Mouse (Mus musculus) neutrophil, adult 65 days (primary cell): ENCODE measurements around the gene Eif2b2. TPM values are rescaled to one million over a fixed set of nuclear protein-coding genes. Genes with fewer than 3 reads are reported as not detected.

ENCODE experiments used
- total RNA-seq: library from RNA; stranded (reverse); gene quantifications from 2 replicates; pipeline ENCODE4 v1.2.4, GENCODE M21; 2023

Gene Eif2b2
- 85.0 and 86.4 TPM in 2 replicates for total RNA-seq

DNA sequence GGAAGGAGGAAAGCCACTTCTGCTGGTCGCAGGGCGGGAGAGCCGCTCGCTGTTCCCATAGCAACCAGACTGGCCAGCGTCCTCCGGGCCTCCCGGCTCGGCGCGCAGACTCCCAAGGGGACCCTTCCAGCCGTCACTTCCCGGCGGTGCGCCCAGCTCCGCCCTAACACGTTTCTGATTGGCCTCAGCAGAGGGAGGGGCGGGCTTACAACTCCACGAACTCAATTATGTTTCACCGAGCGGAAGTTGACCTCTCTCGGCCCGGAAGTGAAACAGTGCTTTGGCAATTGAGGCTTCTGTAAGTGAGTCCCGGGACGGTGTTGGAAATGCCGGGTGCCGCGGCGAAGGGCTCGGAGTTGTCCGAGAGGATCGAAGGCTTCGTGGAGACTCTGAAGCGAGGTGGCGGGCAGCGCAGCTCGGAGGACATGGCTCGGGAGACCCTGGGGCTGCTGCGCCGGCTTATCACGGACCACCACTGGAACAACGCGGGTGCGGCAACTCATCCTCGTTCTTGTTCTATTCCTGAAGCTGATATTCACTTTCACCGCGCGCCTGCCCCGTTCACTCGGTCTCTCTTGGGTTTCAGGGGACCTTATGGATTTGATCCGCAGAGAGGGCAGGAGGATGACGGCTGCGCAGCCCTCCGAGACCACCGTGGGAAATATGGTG lies at the start of gene Eif2b2:
Gene Eif2b2, plus strand, starts transcription at position 246 of the 669 bp plus-strand sequence.

DNA sequence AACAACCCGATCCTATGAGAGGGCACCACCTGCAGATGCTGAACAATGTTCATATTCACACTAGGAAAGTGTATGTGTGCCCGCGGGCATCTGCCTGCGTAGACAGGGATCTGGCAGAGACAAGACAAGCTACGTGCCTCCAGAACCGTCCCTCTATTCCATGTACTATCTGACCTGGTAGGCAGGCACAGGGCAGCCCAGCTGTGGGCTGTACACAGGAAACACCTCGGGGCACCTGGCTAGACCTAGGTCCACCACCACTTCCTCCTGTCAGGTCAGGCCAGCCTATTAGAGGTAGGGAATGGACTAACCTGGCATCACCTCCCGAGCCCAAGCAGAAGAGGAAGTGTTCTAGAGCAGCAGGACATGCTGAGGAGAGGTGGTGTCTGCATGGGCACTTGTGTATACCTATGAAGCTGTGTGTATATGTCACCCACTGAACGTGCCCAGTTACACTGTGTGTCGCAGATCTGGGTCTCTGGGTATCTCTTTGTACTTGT lies 41.5 kb upstream of the Eif2b2 start, which contains the start of gene Pgf:
Gene Pgf, minus strand, starts transcription at position 51 of the 500 bp plus-strand sequence.

DNA sequence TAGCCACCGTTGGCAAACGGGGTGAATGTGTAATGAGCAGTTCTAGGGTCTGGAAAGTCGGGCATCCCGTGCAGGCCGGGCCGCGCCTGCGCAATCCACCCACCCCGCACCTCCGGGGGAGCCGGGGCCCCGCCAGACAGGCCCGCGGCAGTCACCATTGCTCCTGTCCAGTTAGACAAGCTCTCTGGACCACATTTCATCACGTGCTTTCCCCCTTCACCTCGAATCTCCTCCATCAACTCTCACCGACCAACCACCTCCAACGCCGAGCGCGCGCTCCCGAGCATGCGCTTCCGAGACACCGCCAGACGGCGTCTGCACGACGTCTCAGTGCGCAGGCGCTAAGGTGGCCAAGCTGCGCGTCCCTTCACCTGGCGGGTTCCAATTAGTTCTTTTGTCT lies 51.0 kb downstream of the Eif2b2 start, which contains the start of gene Mlh3:
Gene Mlh3, minus strand, starts transcription at position 281 of the 400 bp plus-strand sequence.

Other genes starting within 250 kb of the Eif2b2 start
- 43.6 and 46.4 TPM in 2 replicates for gene Fcf1, start 248.6 kb upstream of the Eif2b2 start, total RNA-seq
- gene Arel1, start 248.6 kb upstream of the Eif2b2 start, total RNA-seq: 30.3 and 38.4 TPM in 2 replicates
- gene Ylpm1, start 223.2 kb upstream of the Eif2b2 start, total RNA-seq: 23.5 and 29.3 TPM in 2 replicates
- 3.4 and 3.8 TPM in 2 replicates for gene Prox2, start 108.7 kb upstream of the Eif2b2 start, total RNA-seq
- 357 and 450 TPM in 2 replicates for gene Dlst, start 108.6 kb upstream of the Eif2b2 start, total RNA-seq
- not detected in 2 replicates for gene Rps6kl1, start 68.2 kb upstream of the Eif2b2 start, total RNA-seq
- gene Pgf, start 41.7 kb upstream of the Eif2b2 start, total RNA-seq: 0.66 TPM in 1 of 2 replicates, not detected in the other
- gene Mlh3, start 51.1 kb downstream of the Eif2b2 start, total RNA-seq: 2.6 and 3.0 TPM in 2 replicates
- gene Acyp1, start 69.0 kb downstream of the Eif2b2 start, total RNA-seq: 10.3 and 13.6 TPM in 2 replicates
- not detected in 2 replicates for gene Zc2hc1c, start 69.1 kb downstream of the Eif2b2 start, total RNA-seq
- gene Nek9, start 119.9 kb downstream of the Eif2b2 start, total RNA-seq: 49.7 and 62.4 TPM in 2 replicates
- gene Tmed10, start 155.4 kb downstream of the Eif2b2 start, total RNA-seq: 192 and 196 TPM in 2 replicates